Mouse (Mus musculus) kidney, adult 2 months (tissue): ENCODE data around the gene Mas1. TPM values are rescaled to one million over a fixed set of nuclear protein-coding genes. Genes with fewer than 3 reads are reported as not detected.
"Not testable (repeated sequence)": the region's sequence is repeated elsewhere in the genome, so short reads cannot be mapped to it uniquely, and the experiment has no call there.

Experiments
- DNase-seq: peaks from one replicate; pipeline ENCODE4 v3.0.0; 2021
- H3K27ac ChIP-seq: fragments of 200-500 bp; 2 replicates; pipeline ENCODE4 v1.5.1; 2012; ENCODE audit warnings: low read depth, low read length, control low read depth, inconsistent platforms; ENCODE audit not compliant: insufficient read depth
- H3K27me3 ChIP-seq: fragments of 200-500 bp; replicated peaks from 2 replicates; pipeline ENCODE4 v1.6.1; 2012; ENCODE audit warnings: mild to moderate bottlenecking, moderate library complexity, low read length, inconsistent platforms; ENCODE audit not compliant: control insufficient read depth, insufficient read depth
- H3K36me3 ChIP-seq: fragments of 200-500 bp; 2 replicates; pipeline ENCODE4 v1.6.1; 2012; ENCODE audit warnings: mild to moderate bottlenecking, moderate library complexity, low read length, inconsistent platforms; ENCODE audit not compliant: control insufficient read depth, insufficient read depth
- H3K4me1 ChIP-seq: fragments of 200-500 bp; 2 replicates; pipeline ENCODE4 v1.6.1; 2011; ENCODE audit warnings: low read length; ENCODE audit not compliant: control insufficient read depth, insufficient read depth
- H3K4me3 ChIP-seq: fragments of 200-500 bp; 2 replicates; pipeline ENCODE4 v1.5.1; 2011; ENCODE audit warnings: mild to moderate bottlenecking, low read depth, low read length, control low read depth; ENCODE audit not compliant: insufficient read depth
- CTCF ChIP-seq: fragments of 200-500 bp; conservative IDR thresholded peaks from 2 replicates; pipeline ENCODE4 v1.5.1; 2011; ENCODE audit warnings: low read depth, mild to moderate bottlenecking, control low read depth, low read length, moderate library complexity, mixed read lengths; ENCODE audit not compliant: insufficient read depth, insufficient read length
- POLR2A ChIP-seq: fragments of 200-500 bp; IDR thresholded peaks from one replicate; pipeline ENCODE4 v1.6.1; 2011; ENCODE audit warnings: low read depth, low read length, control low read depth
- WGBS: fragments of 180-500 bp; shearing (Covaris S2); methylation state at CpG from one replicate; pipeline ENCODE4 v1.1.7; 2018; 5-methylcytosine and 5-hydroxymethylcytosine counted together
- polyA plus RNA-seq: library from polyadenylated mRNA; depleted of rRNA; stranded (reverse); fragments of >200 nt; gene quantifications from 2 replicates; pipeline ENCODE4 v1.2.3, GENCODE M21; 2012

Gene Mas1
- polyA plus RNA-seq, 1 experiment: 0.48 TPM

DNA sequence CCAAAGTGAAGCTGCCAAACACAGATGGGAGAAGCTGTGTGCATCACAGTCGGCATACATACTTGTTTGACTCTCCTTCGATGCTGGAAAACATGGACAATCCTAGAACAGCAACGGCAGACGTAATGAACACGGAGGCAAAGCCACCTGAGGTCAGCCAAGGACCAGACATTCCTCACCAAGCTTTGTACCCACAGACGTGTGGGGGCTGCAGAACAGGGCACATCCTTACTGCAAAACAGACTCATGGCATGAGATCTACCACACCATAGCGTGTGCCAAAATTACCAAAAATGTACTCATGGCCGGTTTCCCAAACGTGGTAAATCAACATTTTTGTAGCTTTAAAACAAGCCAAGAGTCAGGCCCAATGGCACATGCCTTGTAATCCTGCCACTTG lies 38.5 kb upstream of the Mas1 start:
- no peaks in the 10 kb centered on the region for H3K4me1 ChIP-seq
- no peak for DNase-seq
- H3K27ac ChIP-seq: no peak overlapping the region
- H3K4me3 ChIP-seq: no peak overlapping the region
- no peaks in the 10 kb centered on the region; the same call in 1 of the 2 replicates for H3K36me3 ChIP-seq
- TF ChIP-seq POLR2A: no peak
- H3K27me3 ChIP-seq: no peaks in the 10 kb centered on the region
- 86% methylated on average over 9 of the region's 9 CpGs for WGBS

DNA sequence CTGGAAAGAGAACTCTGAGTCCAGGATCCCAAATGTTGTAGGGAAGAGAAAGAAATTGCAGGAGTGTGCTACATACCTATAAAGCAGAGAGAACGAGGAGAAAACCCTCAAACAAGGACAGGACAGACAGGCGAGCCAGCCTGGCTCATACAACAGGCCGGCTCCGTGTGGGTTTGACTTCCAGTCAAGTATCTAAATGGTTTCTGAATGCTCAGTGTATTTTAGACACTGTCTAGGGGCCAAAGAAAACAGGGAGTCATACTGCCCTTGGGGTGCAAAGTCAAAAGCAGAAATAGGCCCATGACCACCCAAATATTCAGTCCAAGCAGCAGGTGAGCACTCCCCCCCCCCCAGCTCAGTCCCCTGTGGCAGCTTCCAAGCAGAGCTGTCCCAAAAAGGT lies 37.9 kb upstream of the Mas1 start:
- TF ChIP-seq POLR2A (no peak), CTCF (no peak)
- Histone ChIP-seq H3K4me3 (no peak overlapping the region), H3K27ac (no peak overlapping the region), H3K36me3 (no peaks in the 10 kb centered on the region; the same call in 1 of the 2 replicates), H3K4me1 (no peaks in the 10 kb centered on the region), H3K27me3 (no peaks in the 10 kb centered on the region)
- no peak for DNase-seq
- 88% methylated on average over 4 of the region's 4 CpGs for WGBS

DNA sequence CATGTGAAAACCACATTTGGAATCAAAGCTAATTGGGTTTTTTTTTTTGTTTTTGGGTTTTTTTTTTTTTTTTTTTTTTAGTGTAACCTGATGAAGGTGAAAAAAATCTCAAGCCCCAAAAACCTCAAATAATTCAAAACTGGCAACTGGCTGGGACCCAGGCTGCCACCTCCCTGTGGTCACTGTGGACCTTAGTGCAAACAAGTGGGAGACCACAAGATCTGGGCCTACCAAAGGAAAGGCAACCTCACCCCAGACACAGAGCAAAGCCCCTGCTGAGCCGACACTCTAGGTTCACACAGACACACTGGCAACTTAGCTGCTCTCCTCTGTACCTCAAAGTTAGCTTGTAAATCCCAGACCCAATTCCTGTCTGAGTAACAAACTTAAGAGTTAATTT lies 36.4 kb upstream of the Mas1 start:
- no peak overlapping the region for H3K27ac ChIP-seq
- TF ChIP-seq CTCF (no peak), POLR2A (no peak)
- no peak overlapping the region for H3K4me3 ChIP-seq
- H3K36me3 ChIP-seq: no peaks in the 10 kb centered on the region; the same call in 1 of the 2 replicates
- no peaks in the 10 kb centered on the region for H3K4me1 ChIP-seq
- WGBS: 88% methylated on average over 1 of the region's 1 CpGs
- H3K27me3 ChIP-seq: no peaks in the 10 kb centered on the region
- DNase-seq: no peak

GRCm38 (mm10) chr17:12903372-12904333 lies 35.7 kb upstream of the Mas1 start:
- no peaks in the 10 kb centered on the region for H3K4me1 ChIP-seq
- H3K27ac ChIP-seq: no peak overlapping the region
- TF ChIP-seq POLR2A (no peak), CTCF (no peak)
- no peak overlapping the region for H3K4me3 ChIP-seq
- 59% methylated on average over 12 of the region's 12 CpGs for WGBS
- H3K27me3 ChIP-seq: no peaks in the 10 kb centered on the region
- H3K36me3 ChIP-seq: no peaks in the 10 kb centered on the region; the same call in 1 of the 2 replicates
- no peak for DNase-seq

DNA sequence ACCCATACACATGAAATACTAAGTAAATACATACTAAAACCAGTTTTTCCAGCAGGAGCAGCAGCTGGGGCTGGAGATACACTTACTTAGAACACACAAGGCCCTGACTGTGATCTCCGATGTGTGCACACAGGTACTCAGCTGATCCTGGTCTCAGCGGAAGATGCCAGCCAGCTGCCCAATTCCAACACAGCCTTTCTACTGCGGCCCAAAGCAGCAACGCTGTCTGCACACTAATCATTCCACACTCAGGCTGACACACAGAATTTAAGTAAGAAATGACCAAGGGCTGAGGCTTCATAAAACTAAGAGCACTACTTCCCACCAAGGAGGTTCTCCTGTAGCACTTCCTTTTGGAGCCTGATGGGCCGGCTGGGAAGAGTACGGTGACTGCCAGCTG lies 34.3 kb upstream of the Mas1 start:
- WGBS: 95% methylated on average over 6 of the region's 6 CpGs
- Histone ChIP-seq H3K27me3 (no peaks in the 10 kb centered on the region), H3K4me1 (no peaks in the 10 kb centered on the region), H3K36me3 (no peaks in the 10 kb centered on the region; the same call in 1 of the 2 replicates), H3K4me3 (no peak overlapping the region), H3K27ac (no peak overlapping the region)
- TF ChIP-seq CTCF: no peak
- no peak for TF ChIP-seq POLR2A
- no peak for DNase-seq

- 46% methylated on average over 2 of the region's 2 CpGs for WGBS
- H3K36me3 ChIP-seq, DNase-seq, H3K4me3 ChIP-seq, H3K27me3 ChIP-seq, H3K27ac ChIP-seq, H3K4me1 ChIP-seq: not testable (repeated sequence)
Observed at GRCm38 (mm10) chr17:12898607-12899006, 30.7 kb upstream of the Mas1 start.

- no peak overlapping the region for H3K27ac ChIP-seq
- no peaks in the 10 kb centered on the region for H3K4me1 ChIP-seq
- 91% methylated on average over 5 of the region's 5 CpGs for WGBS
- H3K27me3 ChIP-seq: no peaks in the 10 kb centered on the region
- H3K4me3 ChIP-seq: no peak overlapping the region
- H3K36me3 ChIP-seq: no peaks in the 10 kb centered on the region; the same call in 1 of the 2 replicates
- no peak for TF ChIP-seq CTCF
- TF ChIP-seq POLR2A: no peak
- DNase-seq: no peak
Observed at GRCm38 (mm10) chr17:12897674-12898073, 29.7 kb upstream of the Mas1 start.
